Mouse (Mus musculus): ENCODE data around the gene Hoxd9.

The Hoxd9 gene

DNA sequence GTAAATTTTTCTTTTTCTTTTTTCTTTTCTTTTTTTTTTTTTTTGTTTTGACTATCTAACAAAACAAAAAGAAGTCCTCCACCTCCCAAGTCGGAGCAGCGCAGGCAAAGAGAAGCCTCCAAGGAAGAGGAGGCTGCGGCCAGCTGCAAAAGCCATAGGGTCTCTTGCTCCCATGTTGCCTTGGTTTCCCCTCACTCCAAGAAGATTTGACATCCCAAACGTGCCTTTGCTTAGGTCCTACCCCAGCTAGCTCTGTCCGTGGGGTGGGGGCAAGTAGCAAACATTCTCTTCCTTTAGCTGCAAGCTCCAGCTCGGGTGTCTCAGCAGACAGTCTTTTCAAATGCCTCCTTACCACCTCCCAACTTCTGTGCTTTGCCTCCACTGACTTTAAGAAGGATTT lies 36.2 kb downstream of the Hoxd9 start:
- DNase-seq (ENCODE audit: low spot score in 2 of 2), result no peak

GRCm38 (mm10) chr2:74734451-74734850 lies 36.9 kb downstream of the Hoxd9 start:
- DNase-seq (ENCODE audit: low spot score in 2 of 2), result no peak

- no peak for DNase-seq (ENCODE audit: low spot score in 2 of 2)
Measured at GRCm38 (mm10) chr2:74734996-74735811, 37.7 kb downstream of the Hoxd9 start.

- no peak for DNase-seq (ENCODE audit: low spot score in 2 of 2)
Measured at GRCm38 (mm10) chr2:74735851-74736687, 38.5 kb downstream of the Hoxd9 start.

GRCm38 (mm10) chr2:74736688-74737577 lies 39.4 kb downstream of the Hoxd9 start:
- no peak for DNase-seq (ENCODE audit: low spot score in 2 of 2)

DNA sequence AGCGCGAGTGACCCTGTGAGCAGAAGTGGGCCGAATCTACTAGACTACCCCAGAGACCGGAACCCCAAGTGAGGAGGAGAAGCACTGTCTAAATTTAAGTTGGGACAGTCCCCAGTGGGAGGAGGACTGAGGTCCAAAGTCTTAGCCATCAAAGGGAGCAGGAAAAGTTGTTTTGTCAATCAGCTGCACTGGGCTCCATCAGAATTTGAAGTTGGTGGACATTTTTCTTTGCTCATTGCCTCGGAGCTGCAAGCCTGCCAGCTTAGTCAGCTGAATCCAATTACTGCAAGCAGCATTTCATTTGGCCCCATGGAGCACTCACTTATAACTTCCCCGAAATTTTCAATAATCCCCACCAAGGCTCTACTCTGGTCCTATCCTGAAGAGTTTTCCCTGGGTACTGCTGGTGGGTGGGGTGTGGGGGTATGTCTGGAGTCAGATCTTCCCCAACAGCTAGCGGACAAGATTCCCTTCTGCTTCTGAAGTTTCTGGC lies 40.1 kb downstream of the Hoxd9 start:
- DNase-seq (ENCODE audit: low spot score in 2 of 2), result no peak

GRCm38 (mm10) chr2:74738623-74739475 lies 41.3 kb downstream of the Hoxd9 start:
- no peak for DNase-seq (ENCODE audit: low spot score in 2 of 2)

- no peak for DNase-seq (ENCODE audit: low spot score in 2 of 2)
Measured at GRCm38 (mm10) chr2:74739476-74739800, 41.9 kb downstream of the Hoxd9 start.

DNA sequence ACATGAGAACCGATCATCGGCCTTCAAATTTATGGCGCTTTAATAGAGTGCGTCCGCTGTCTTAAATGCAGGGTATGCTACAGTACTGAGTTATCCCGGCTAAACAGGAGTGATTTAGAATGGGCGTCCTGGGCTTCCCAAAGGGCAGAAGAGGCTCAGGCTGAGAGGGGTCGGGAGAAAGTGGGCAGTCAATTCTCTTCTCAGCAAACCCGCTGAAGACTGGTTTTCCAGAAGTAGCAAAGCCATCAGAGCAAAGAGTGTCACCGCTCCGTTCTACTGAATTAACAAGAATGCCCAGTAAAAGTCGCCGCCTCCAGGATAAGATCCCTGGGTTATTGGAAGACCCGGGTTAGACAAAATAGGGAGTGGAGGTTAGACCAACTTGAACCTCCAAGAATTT lies 42.3 kb downstream of the Hoxd9 start:
- no peak for DNase-seq (ENCODE audit: low spot score in 2 of 2)

- DNase-seq (ENCODE audit: low spot score in 2 of 2), result no peak
Measured at GRCm38 (mm10) chr2:74740311-74741091, 43.0 kb downstream of the Hoxd9 start.

- no peak for DNase-seq (ENCODE audit: low spot score in 2 of 2)
Measured at GRCm38 (mm10) chr2:74741252-74741978, 43.9 kb downstream of the Hoxd9 start.

GRCm38 (mm10) chr2:74741979-74742277 lies 44.4 kb downstream of the Hoxd9 start:
- DNase-seq (ENCODE audit: low spot score in 2 of 2), result no peak

GRCm38 (mm10) chr2:74745540-74746297 lies 48.2 kb downstream of the Hoxd9 start:
- no peak for DNase-seq (ENCODE audit: low spot score in 2 of 2)

DNA sequence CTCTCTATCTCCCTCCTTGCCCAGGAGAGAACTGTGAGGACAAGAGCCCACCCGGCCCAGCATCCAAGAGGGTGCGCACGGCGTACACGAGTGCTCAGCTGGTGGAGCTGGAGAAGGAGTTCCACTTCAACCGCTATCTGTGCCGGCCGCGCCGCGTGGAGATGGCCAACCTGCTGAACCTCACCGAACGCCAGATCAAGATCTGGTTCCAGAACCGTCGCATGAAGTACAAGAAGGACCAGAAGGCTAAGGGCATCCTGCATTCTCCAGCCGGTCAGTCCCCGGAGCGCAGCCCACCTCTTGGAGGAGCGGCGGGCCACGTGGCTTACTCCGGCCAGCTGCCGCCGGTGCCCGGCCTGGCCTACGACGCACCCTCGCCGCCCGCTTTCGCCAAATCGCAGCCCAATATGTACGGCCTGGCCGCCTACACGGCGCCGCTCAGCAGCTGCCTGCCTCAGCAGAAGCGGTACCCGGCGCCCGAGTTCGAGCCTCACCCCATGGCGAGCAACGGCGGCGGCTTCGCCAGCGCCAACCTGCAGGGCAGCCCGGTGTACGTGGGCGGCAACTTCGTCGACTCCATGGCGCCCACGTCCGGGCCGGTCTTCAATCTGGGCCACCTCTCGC lies 48.9 kb downstream of the Hoxd9 start:
- DNase-seq (ENCODE audit: low spot score in 2 of 2), result no peak

- DNase-seq (ENCODE audit: low spot score in 2 of 2), result no peak
Measured at GRCm38 (mm10) chr2:74747006-74747405, 49.5 kb downstream of the Hoxd9 start.

- DNase-seq (ENCODE audit: low spot score in 2 of 2), result no peak
Measured at GRCm38 (mm10) chr2:74747661-74748141, 50.2 kb downstream of the Hoxd9 start.

DNA sequence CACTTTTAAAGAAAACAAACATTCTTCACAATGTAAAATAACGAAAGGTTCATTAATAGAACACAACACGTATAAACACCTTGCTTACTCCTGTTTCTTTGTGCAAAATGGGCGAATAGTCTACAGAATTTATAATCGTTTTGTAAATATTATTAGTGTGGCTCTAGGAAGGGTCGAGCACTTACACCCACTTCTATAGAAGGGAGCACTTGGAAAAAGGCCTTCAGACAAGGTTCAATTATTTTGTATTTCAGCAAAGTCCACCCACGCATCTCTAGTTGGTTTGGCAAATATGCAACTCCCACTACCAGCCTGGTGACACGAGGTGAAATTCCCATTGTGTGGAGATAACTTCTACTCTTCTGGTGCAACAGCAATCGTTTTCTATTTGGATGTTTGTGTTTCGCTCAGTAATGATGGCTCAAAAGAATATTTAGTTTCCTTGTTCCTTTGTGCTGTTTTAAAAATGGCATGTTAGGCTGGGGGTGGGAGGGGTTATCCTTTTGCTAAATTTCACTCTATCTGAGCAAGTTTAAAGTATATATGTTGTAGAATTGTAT lies 51.0 kb downstream of the Hoxd9 start:
- DNase-seq (ENCODE audit: low spot score in 2 of 2), result no peak
